Mouse (Mus musculus) embryonic fibroblast, embryonic 13.5 days (primary cell): ENCODE measurements around the gene Rad54l.

Experiments used
- CTCF ChIP-seq: IDR thresholded peaks from 2 replicates; pipeline ENCODE4 v1.5.1; 2011; ENCODE audit warnings: mild to moderate bottlenecking, control low read depth, low read length, moderate library complexity, borderline replicate concordance; ENCODE audit not compliant: insufficient read depth
- POLR2A ChIP-seq: IDR thresholded peaks from 2 replicates; pipeline ENCODE4 v1.6.1; 2011; ENCODE audit warnings: low read depth, mild to moderate bottlenecking, control low read depth, low read length, moderate library complexity

DNA sequence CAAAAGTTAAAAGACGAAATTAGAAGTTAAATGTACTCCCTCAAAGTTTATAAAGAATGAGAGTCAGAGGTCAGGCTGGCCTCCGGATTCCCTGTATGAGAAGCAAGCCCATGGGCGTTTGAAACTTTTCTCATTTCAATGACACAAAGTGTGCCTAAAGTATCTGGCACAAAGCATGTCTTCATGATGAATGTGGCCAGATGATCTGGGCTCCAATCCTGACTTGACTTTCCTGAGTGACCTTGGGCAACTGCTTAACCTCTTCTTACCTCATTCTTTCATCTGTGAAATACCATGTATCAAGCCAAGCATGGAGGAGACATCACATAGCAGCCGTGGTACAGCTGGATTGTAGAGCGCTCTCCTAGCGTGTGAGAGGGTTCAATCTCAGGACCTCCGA is 18.8 kb upstream of the Rad54l start:
- no peak for TF ChIP-seq POLR2A
- no peak for TF ChIP-seq CTCF
